Mouse (Mus musculus): ENCODE measurements at regions not wholly inside any gene's neighbourhood (a gene's known extent, or its start where the extent isn't known, plus 50 kb on each side); places are given as distances from the start of the nearest gene placed in this dataset.

DNA sequence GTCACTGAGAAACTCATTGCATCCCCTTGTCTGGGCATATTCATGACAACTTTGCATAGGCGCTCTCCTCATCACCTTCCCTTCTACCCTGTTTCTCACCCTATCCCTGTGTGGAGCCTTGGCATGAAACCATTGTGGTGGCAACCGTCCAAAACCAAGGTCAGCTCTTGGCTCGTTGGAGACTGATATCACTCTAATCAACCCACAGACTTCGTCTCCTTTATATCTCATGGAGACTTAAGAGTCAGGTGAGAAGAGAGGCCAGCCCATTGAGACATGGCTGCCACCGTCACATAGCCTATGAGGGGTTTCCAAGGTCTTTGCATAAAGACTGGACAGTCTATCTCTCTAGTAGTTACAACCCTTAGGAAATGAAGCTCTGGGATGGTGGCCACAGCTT is 305.5 kb upstream of the Runx1 start:
- TF ChIP-seq CTCF (IDR thresholded peaks at IDR 0.05; ENCODE audit: control insufficient read depth, insufficient read depth, insufficient replicate concordance, low read depth, low read length), result no peak
- TF ChIP-seq POLR2A (IDR thresholded peaks at IDR 0.05; ENCODE audit: control insufficient read depth, low read depth, low read length), result no peak
